Mouse (Mus musculus): ENCODE results near the gene Nkain4. TPM values are rescaled to one million over a fixed set of nuclear protein-coding genes. Genes with fewer than 3 reads are reported as not detected.
A peak's percentile ranks its signal among the peaks of the same experiment; 100 is the strongest.

Nkain4 gene
- polyA plus RNA-seq, 1 experiment from 2014 or later = 41.0 TPM

DNA sequence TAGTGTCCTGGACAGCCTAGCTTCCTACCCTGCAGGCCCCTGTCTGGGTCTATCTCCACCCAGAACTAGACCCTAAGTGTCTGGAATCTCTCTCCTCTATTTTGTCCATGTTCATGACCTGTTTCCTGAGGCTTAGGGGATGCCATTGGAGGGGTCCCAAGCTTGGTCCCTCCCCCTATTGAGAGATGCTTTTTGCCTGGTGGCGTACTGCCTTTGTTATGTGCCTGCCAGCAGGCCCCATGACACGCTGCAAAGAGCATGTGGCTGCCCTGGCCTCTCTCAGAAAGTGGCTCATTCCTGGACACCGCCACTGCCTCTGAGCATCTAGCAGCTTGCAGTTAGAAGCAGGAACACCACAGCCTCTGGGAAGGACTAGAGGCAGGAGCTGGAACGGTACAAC lies 25.8 kb downstream of the Nkain4 start, which contains the start of gene Birc7:
TSS of gene Birc7 (plus strand) at position 301 of the 400 bp plus-strand sequence.
- Histone ChIP-seq H3K27me3 (ENCODE audit: control insufficient read depth, insufficient read depth, low read length) (no peaks in the 10 kb centered on the region), H3K9me3 (replicated peaks; ENCODE audit: control insufficient read depth, low read length) (no peaks in the 10 kb centered on the region), H3K4me3 (ENCODE audit: low read length) (no peak within 1 kb of the TSS), H3K4me1 (ENCODE audit: control insufficient read depth, insufficient read depth, low read length) (no peaks in the 10 kb centered on the region), H3K36me3 (ENCODE audit: control insufficient read depth, insufficient read depth) (no peaks in the 10 kb centered on the region), H3K27ac (ENCODE audit: low read length) (no peak within 1 kb of the TSS), H3K4me2 (ENCODE audit: low read depth, low read length) (no peak within 1 kb of the TSS), H3K9ac (ENCODE audit: low read length) (no peak within 1 kb of the TSS)
- ATAC-seq (replicated peaks; ENCODE audit: extremely low read depth, insufficient read depth, low FRiP score) = no peak
- WGBS = 43% methylated on average over 4 of the region's 4 CpGs

DNA sequence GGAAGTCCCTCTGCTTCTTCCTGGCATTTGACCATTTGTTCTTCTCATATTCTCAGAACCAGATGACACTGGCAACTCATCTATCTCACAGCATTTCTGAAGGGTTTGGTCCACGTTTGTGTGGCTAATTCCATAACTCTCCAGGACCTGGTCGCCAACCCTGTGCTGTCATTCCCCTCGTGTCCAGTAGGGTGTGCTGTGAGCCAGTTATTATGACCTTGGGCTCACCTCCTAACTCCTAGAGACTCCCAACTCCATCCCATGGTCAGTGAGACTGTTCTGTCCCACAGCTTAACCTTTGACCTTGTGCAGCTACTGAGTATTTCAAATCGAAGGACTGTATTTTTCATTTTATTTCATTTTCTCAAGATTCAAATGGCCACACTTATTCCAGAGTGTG lies 29.3 kb downstream of the Nkain4 start:
- Histone ChIP-seq H3K36me3 (ENCODE audit: control insufficient read depth, insufficient read depth) (no peaks in the 10 kb centered on the region), H3K4me3 (ENCODE audit: low read length) (no peak overlapping the region), H3K27ac (ENCODE audit: low read length) (no peak overlapping the region), H3K9ac (ENCODE audit: low read length) (no peak overlapping the region), H3K9me3 (replicated peaks; ENCODE audit: control insufficient read depth, low read length) (no peaks in the 10 kb centered on the region), H3K27me3 (ENCODE audit: control insufficient read depth, insufficient read depth, low read length) (no peaks in the 10 kb centered on the region), H3K4me1 (ENCODE audit: control insufficient read depth, insufficient read depth, low read length) (peaks cover 4% of the 10 kb centered on the region; the same call in 1 of the 2 replicates), H3K4me2 (ENCODE audit: low read depth, low read length) (no peak overlapping the region)
- 7% methylated on average over 4 of the region's 4 CpGs for WGBS
- no peak for ATAC-seq (replicated peaks; ENCODE audit: extremely low read depth, insufficient read depth, low FRiP score)

DNA sequence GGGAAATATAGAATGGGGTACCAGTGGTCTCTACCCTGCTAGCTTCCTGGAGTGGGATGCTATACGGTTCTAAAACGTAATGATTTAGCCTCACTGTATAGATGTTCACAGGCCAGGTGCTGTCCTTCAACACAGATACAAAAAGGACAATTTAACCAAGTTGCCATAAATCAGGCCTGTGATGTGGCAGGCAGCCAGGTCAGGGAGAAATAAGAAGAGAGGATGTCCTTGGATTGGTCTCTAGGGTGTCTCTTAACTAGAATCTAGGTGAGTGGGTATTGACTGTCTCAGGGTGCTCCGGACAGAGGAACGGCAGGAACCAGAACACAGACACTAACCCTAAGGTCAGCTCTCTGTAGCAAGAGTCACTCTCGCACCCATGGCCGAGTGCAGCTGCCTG lies 31.8 kb downstream of the Nkain4 start:
- ATAC-seq (replicated peaks; ENCODE audit: extremely low read depth, insufficient read depth, low FRiP score) = no peak
- H3K9ac ChIP-seq (ENCODE audit: low read length) = no peak overlapping the region
- 77% methylated on average over 6 of the region's 6 CpGs for WGBS

DNA sequence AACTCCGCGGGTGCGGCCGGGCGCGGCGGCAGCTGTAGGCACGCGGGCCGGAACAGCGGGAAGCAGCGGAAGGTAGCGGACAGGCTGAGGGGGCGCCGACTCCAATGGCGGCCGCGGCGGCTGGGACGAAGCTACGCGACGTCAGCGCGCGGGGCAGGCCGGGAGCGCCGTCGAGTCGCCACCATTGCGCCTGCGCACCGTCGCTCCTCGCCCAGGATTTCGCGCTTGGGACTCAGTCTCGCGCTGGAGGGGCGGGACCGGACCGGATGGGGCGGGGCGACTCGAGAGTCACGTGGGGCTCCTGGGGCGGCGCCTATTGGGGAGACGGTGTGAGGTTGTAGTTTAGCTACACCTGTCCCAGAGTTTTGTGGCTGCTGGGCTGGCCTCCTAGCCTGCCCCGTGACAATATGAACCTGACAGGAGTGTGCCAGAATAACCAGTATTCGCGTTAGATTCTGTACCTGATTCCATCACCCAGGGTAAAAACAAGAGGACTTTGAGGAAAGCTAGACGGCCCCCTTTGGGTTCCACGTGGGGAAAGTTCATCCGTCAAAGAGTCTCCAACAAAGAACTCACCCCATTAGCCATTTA lies 33.6 kb downstream of the Nkain4 start, which contains the start of gene Ythdf1:
TSS of gene Ythdf1 (minus strand) at position 140 of the 591 bp plus-strand sequence.
- 1% methylated on average over 56 of the region's 56 CpGs for WGBS
- Histone ChIP-seq H3K27ac (ENCODE audit: low read length) (peak within 1 kb of the TSS; percentile 78), H3K4me1 (ENCODE audit: control insufficient read depth, insufficient read depth, low read length) (peaks cover 17% of the 10 kb centered on the region), H3K27me3 (ENCODE audit: control insufficient read depth, insufficient read depth, low read length) (no peaks in the 10 kb centered on the region), H3K4me3 (ENCODE audit: low read length) (peak within 1 kb of the TSS; percentile 89), H3K36me3 (ENCODE audit: control insufficient read depth, insufficient read depth) (peaks cover 13% of the 10 kb centered on the region), H3K9ac (ENCODE audit: low read length) (peak within 1 kb of the TSS; percentile 99), H3K9me3 (replicated peaks; ENCODE audit: control insufficient read depth, low read length) (no peaks in the 10 kb centered on the region), H3K4me2 (ENCODE audit: low read depth, low read length) (peak within 1 kb of the TSS; percentile 79)
- ATAC-seq (replicated peaks; ENCODE audit: extremely low read depth, insufficient read depth, low FRiP score) = peak; percentile 98

More for the DNA sequence above, 31.8 kb downstream of the Nkain4 start:
- Histone ChIP-seq H3K36me3 (ENCODE audit: control insufficient read depth, insufficient read depth) (peaks cover 11% of the 10 kb centered on the region), H3K27ac (ENCODE audit: low read length) (no peak overlapping the region), H3K4me3 (ENCODE audit: low read length) (no peak overlapping the region), H3K27me3 (ENCODE audit: control insufficient read depth, insufficient read depth, low read length) (no peaks in the 10 kb centered on the region), H3K9me3 (replicated peaks; ENCODE audit: control insufficient read depth, low read length) (no peaks in the 10 kb centered on the region), H3K4me2 (ENCODE audit: low read depth, low read length) (no peak overlapping the region), H3K4me1 (ENCODE audit: control insufficient read depth, insufficient read depth, low read length) (peaks cover 9% of the 10 kb centered on the region)

DNA sequence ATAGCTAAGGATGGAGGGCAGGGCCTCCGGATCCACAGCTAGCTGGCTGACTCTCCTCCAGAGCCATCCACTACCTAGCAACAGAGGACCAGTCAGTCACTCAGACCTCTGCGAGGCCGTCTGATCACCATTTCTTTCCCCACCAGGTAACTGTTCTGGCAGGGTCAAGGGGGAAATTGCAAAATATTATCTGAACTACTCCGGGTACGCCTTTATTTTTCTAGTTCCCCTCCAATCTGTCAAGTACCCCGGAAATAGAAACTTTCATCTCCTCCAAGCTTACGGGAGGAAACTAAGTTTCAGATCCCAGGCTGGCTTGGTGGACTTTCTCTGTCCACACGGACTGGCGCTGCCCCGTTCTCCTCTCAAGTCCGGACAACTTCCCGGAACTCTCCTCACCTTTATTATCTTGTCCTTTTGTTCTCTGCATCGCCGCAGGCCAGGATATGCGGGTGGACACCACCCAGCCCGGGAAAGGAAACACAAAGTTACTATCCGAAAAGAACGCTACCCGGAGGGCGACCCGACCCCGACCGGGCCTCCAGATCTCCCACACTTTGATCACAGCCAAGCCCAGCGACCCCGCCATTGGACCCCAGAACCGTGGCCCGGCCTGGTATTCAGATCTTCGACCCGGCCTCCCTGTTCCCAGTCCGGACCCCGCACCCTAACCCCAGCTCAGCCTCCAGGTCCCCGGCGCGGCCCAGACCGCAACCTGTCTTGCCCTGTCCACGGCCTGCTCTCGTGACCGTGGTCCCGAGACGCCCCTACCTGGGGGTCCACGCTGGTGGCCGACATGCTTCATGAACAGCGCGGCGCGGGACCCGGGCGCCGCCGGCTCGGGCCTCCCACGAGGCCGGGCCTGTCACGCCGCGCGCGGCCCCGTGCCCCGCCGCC lies 34.3 kb downstream of the Nkain4 start:
- peak; percentile 34 for ATAC-seq (replicated peaks; ENCODE audit: extremely low read depth, insufficient read depth, low FRiP score)

DNA sequence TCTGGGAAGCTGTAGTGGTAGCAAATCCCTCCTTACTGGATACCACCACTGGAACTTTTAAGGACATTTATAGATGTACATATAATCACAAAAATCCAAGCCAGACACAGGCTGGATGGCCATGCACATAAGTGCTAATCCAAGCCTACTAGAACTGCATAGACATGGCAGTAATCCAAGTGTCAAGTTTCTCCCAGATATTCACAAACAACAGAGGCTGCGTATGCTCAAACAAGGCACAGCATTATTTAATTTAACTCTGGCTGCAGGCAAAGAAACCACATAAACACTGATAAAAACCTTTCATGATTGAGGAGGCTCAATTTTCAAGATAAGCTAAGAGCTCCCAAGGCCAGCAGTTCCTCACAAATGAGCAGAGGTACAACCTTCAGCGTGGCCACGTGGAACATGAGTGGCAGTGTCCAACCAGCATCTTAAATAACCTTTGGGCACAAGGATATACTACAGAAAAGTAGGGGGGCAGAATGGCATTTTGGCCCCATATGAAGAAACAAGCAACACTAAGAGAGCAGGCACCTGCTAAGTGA lies 38.5 kb downstream of the Nkain4 start:
- ATAC-seq (replicated peaks; ENCODE audit: extremely low read depth, insufficient read depth, low FRiP score) = no peak
- 46% methylated on average over 3 of the region's 3 CpGs for WGBS
- H3K27me3 ChIP-seq (ENCODE audit: control insufficient read depth, insufficient read depth, low read length) = no peaks in the 10 kb centered on the region
- no peak overlapping the region for H3K4me3 ChIP-seq (ENCODE audit: low read length)
- H3K9me3 ChIP-seq (replicated peaks; ENCODE audit: control insufficient read depth, low read length) = no peaks in the 10 kb centered on the region
- H3K9ac ChIP-seq (ENCODE audit: low read length) = no peak overlapping the region
- H3K36me3 ChIP-seq (ENCODE audit: control insufficient read depth, insufficient read depth) = peaks cover 32% of the 10 kb centered on the region
- H3K4me2 ChIP-seq (ENCODE audit: low read depth, low read length) = no peak overlapping the region
- peaks cover 20% of the 10 kb centered on the region for H3K4me1 ChIP-seq (ENCODE audit: control insufficient read depth, insufficient read depth, low read length)
- H3K27ac ChIP-seq (ENCODE audit: low read length) = peak overlapping the region; percentile 34; the same call in 1 of the 2 replicates

More for the DNA sequence above, 34.3 kb downstream of the Nkain4 start:
- Histone ChIP-seq H3K36me3 (ENCODE audit: control insufficient read depth, insufficient read depth) (peaks cover 13% of the 10 kb centered on the region), H3K4me1 (ENCODE audit: control insufficient read depth, insufficient read depth, low read length) (peaks cover 23% of the 10 kb centered on the region), H3K9ac (ENCODE audit: low read length) (peak overlapping the region; percentile 99), H3K9me3 (replicated peaks; ENCODE audit: control insufficient read depth, low read length) (no peaks in the 10 kb centered on the region), H3K27ac (ENCODE audit: low read length) (peak overlapping the region; percentile 78), H3K4me3 (ENCODE audit: low read length) (peak overlapping the region; percentile 89), H3K4me2 (ENCODE audit: low read depth, low read length) (peak overlapping the region; percentile 79), H3K27me3 (ENCODE audit: control insufficient read depth, insufficient read depth, low read length) (no peaks in the 10 kb centered on the region)
- WGBS = under 1% methylated on average over 60 of the region's 61 CpGs

DNA sequence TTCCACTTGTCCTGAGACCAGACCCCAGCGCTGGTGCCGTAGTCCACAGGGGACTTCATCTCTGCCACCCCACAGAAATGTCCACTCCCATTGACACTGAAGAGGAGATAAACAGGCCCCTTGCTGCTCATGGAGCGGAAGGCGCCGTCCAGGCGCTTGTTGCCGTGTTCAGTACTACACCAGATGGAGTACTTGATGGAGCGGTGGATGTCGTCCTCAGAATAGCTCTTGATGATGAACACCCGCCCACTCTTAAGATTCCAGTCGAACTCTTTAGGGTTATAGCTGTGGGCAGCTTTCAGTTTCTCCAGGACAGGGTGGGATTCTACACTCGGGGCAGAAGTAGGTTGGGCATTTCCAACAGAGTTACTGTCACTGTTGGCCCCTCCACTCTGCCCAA lies 43.6 kb downstream of the Nkain4 start:
- no peak overlapping the region for H3K4me2 ChIP-seq (ENCODE audit: low read depth, low read length)
- H3K9ac ChIP-seq (ENCODE audit: low read length) = no peak overlapping the region
- WGBS = 78% methylated on average over 12 of the region's 12 CpGs
- no peak for ATAC-seq (replicated peaks; ENCODE audit: extremely low read depth, insufficient read depth, low FRiP score)
- no peaks in the 10 kb centered on the region for H3K9me3 ChIP-seq (replicated peaks; ENCODE audit: control insufficient read depth, low read length)
- H3K36me3 ChIP-seq (ENCODE audit: control insufficient read depth, insufficient read depth) = peaks cover 29% of the 10 kb centered on the region
- peaks cover 8% of the 10 kb centered on the region for H3K4me1 ChIP-seq (ENCODE audit: control insufficient read depth, insufficient read depth, low read length)
- H3K27ac ChIP-seq (ENCODE audit: low read length) = no peak overlapping the region
- H3K4me3 ChIP-seq (ENCODE audit: low read length) = no peak overlapping the region
- H3K27me3 ChIP-seq (ENCODE audit: control insufficient read depth, insufficient read depth, low read length) = no peaks in the 10 kb centered on the region

DNA sequence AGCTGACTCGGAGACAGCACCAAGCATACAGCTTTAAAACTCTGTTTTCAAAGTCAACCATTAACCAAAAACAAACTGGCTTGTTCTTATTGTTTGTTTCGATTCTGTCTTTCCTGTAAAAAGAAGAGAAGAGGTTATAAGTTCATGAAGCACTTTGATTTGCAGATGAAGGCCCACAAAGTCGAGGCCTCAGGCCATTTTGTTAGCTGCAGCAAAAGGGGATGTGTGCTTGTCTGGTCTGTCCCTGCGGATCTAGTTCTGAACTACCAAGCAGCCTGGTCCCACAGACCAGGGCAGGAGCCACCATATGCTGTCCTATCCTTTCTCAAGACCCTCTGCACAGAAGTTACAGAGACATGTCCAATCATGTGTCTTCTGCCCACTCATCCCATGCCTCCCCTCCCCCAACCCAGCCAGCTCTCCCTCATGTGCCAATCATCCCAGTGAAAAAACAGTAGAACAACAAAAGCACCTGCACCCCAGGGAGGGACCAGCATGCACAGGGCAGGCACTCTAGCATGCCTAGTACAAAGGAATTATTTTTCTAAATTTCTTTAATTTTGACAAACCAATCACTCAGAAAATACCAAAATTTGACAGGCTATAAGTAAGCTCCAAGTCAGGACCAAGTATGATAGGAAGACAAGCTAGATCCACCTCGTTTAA lies 48.8 kb downstream of the Nkain4 start:
- Histone ChIP-seq H3K27me3 (ENCODE audit: control insufficient read depth, insufficient read depth, low read length) (no peaks in the 10 kb centered on the region), H3K27ac (ENCODE audit: low read length) (no peak overlapping the region), H3K9me3 (replicated peaks; ENCODE audit: control insufficient read depth, low read length) (no peaks in the 10 kb centered on the region), H3K9ac (ENCODE audit: low read length) (no peak overlapping the region), H3K4me3 (ENCODE audit: low read length) (no peak overlapping the region), H3K36me3 (ENCODE audit: control insufficient read depth, insufficient read depth) (peaks cover 16% of the 10 kb centered on the region), H3K4me1 (ENCODE audit: control insufficient read depth, insufficient read depth, low read length) (0 out of 2 replicates have a peak, but pooled peaks cover 2% of the 10 kb centered on the region), H3K4me2 (ENCODE audit: low read depth, low read length) (no peak overlapping the region)
- WGBS = 76% methylated on average over 5 of the region's 5 CpGs
- no peak for ATAC-seq (replicated peaks; ENCODE audit: extremely low read depth, insufficient read depth, low FRiP score)

Data from heart, embryonic 16.5 days (tissue).